Mouse (Mus musculus) kidney, adult 18-20 months (tissue): ENCODE results near the gene Gm9736.
"Not testable (repeated sequence)": the region's sequence is repeated elsewhere in the genome, so short reads cannot be mapped to it uniquely, and the experiment has no call there.

Experiments
- DNase-seq: peaks from one replicate; pipeline ENCODE4 v3.0.0; 2021

Gene Gm9736

GRCm38 (mm10) chr10:77724855-77725254, 26.3 kb downstream of the Gm9736 start:
- no peak for DNase-seq

GRCm38 (mm10) chr10:77720299-77720698, 30.9 kb downstream of the Gm9736 start, which contains the start of gene Krtap12-1:
Gene Krtap12-1 (plus strand): TSS chr10:77720599.
- not testable (repeated sequence) for DNase-seq

GRCm38 (mm10) chr10:77715507-77715906, 35.6 kb downstream of the Gm9736 start, which contains the start of gene Gm10142:
Gene Gm10142 (plus strand): TSS chr10:77715807.
- DNase-seq, result no peak

- DNase-seq, result no peak
Measured at GRCm38 (mm10) chr10:77713734-77714133, 37.4 kb downstream of the Gm9736 start.

- not testable (repeated sequence) for DNase-seq
Measured at GRCm38 (mm10) chr10:77711157-77711556, 40.0 kb downstream of the Gm9736 start, which contains the start of gene Gm10024. Gene Gm10024 (plus strand): TSS chr10:77711457.

GRCm38 (mm10) chr10:77709831-77710230, 41.3 kb downstream of the Gm9736 start:
- no peak for DNase-seq

- DNase-seq, result no peak
Measured at GRCm38 (mm10) chr10:77706326-77706725, 44.8 kb downstream of the Gm9736 start, which contains the start of gene Gm10272. Gene Gm10272 (plus strand): TSS chr10:77706626.
